9 mouse cellular contexts compared by ENCODE assay signal in genomic region chr5:139804107-139804551, GRCm38 (mm10). TPM values are rescaled to one million over a fixed set of nuclear protein-coding genes. Genes with fewer than 3 reads are reported as not detected.
DNase-seq lines count a peak whose midpoint lies in the region; ATAC-seq and TF ChIP-seq lines count a peak whose summit lies in the region.
"Had no signal": no experiment of that assay in that cellular context is flagged by ENCODE, and none has a peak within 500 bp of the region (broad histone marks: within the 10 kb centered on the region; RNA-seq: fewer than 3 reads in every experiment).

No protein-coding gene starts in this region.

- H3K4me1 ChIP-seq in kidney, postnatal 0 days (replicated peaks; ENCODE audit: insufficient read depth, low read length) = 0 out of 2 replicates have a peak, but pooled peaks cover 3% of the 10 kb centered on the region
- H3K4me1 ChIP-seq in intestine, embryonic 16.5 days (ENCODE audit: control insufficient read depth, insufficient read depth, low read length) = peaks cover 15% of the 10 kb centered on the region
- peaks cover 21% of the 10 kb centered on the region for H3K4me1 ChIP-seq in small intestine, adult 2 months (ENCODE audit: control insufficient read depth, insufficient read depth, insufficient read length, low read length)

- H3K27ac ChIP-seq in kidney, postnatal 0 days = no peak overlapping the region
- peak overlapping the region; percentile 84 for H3K27ac ChIP-seq in intestine, embryonic 16.5 days (ENCODE audit: low read length)
- H3K27ac ChIP-seq in small intestine, adult 2 months (ENCODE audit: insufficient read depth, low read depth, low read length) = peak overlapping the region; percentile 90

- no peak for DNase-seq in kidney, postnatal 0 days (ENCODE audit: low spot score)
- no peak for DNase-seq in kidney, adult 11 months
- DNase-seq in embryo, embryonic 10 days (ENCODE audit: low spot score) = peak; percentile 54
- DNase-seq in left cerebral cortex, postnatal 36 days (ENCODE audit: low spot score in 2 of 2) = no peak
- DNase-seq in gastrocnemius, adult 8-10 months (ENCODE audit: low spot score in 2 of 2) = no peak
- DNase-seq in gastrocnemius, postnatal 14 days = no peak

- no peak for TF ChIP-seq POLR2A in small intestine, adult 2 months (IDR thresholded peaks at IDR 0.05; ENCODE audit: low read depth, low read length)

- no peak overlapping the region for H3K9ac ChIP-seq in kidney, postnatal 0 days (ENCODE audit: low read depth, low read length)
- peak overlapping the region; percentile 39 for H3K9ac ChIP-seq in intestine, embryonic 16.5 days (ENCODE audit: low read depth, low read length)

- no peak overlapping the region for H3K4me3 ChIP-seq in kidney, postnatal 0 days (replicated peaks; ENCODE audit: low read depth, low read length)
- H3K4me3 ChIP-seq in intestine, embryonic 16.5 days (ENCODE audit: low read length) = 0 out of 2 replicates have a peak overlapping the region, but pooled peaks have one; percentile 1
- H3K4me3 ChIP-seq in small intestine, adult 2 months (ENCODE audit: low read depth, low read length) = no peak overlapping the region

- ATAC-seq in kidney, postnatal 0 days (replicated peaks; ENCODE audit: low FRiP score, low read depth) = no peak
- peak; percentile 87 for ATAC-seq in intestine, embryonic 16.5 days

- H3K36me3 ChIP-seq in kidney, postnatal 0 days (ENCODE audit: insufficient read depth, low read length) = peaks cover 19% of the 10 kb centered on the region
- H3K36me3 ChIP-seq in intestine, embryonic 16.5 days (ENCODE audit: control insufficient read depth, insufficient read depth, low read length) = peaks cover 20% of the 10 kb centered on the region; the same call in 1 of the 2 replicates
- H3K36me3 ChIP-seq in small intestine, adult 2 months (ENCODE audit: control insufficient read depth, insufficient read depth, low read length) = peaks cover 66% of the 10 kb centered on the region

- TF ChIP-seq CTCF in kidney, postnatal 0 days (IDR thresholded peaks at IDR 0.05; ENCODE audit: low read depth) = peak; percentile 51
- peak; percentile 4; the same call in 1 of the 2 replicates for TF ChIP-seq CTCF in small intestine, adult 2 months (IDR thresholded peaks at IDR 0.05; ENCODE audit: extremely low read depth, insufficient read length, insufficient replicate concordance, low read depth, low read length)

- no peaks in the 10 kb centered on the region for H3K9me3 ChIP-seq in kidney, postnatal 0 days (replicated peaks; ENCODE audit: low read length)
- no peaks in the 10 kb centered on the region for H3K9me3 ChIP-seq in intestine, embryonic 16.5 days (ENCODE audit: control insufficient read depth, low read length)

- 0 out of 2 replicates have a peak overlapping the region, but pooled peaks have one; percentile 16 for H3K4me2 ChIP-seq in kidney, postnatal 0 days (ENCODE audit: low read length)
- H3K4me2 ChIP-seq in intestine, embryonic 16.5 days (ENCODE audit: low read depth, low read length) = 0 out of 2 replicates have a peak overlapping the region, but pooled peaks have one; percentile 2

- WGBS in kidney, postnatal 0 days = 8% methylated on average over 6 of the region's 6 CpGs
- WGBS in intestine, embryonic 16.5 days = 10% methylated on average over 6 of the region's 6 CpGs
- WGBS in small intestine, adult 2 months = 21% methylated on average over 6 of the region's 6 CpGs

- no peaks in the 10 kb centered on the region for H3K27me3 ChIP-seq in kidney, postnatal 0 days (ENCODE audit: insufficient read depth, low read length)
- no peaks in the 10 kb centered on the region for H3K27me3 ChIP-seq in intestine, embryonic 16.5 days (replicated peaks; ENCODE audit: control insufficient read depth, insufficient read depth, low read length)
- H3K27me3 ChIP-seq in small intestine, adult 2 months (ENCODE audit: control insufficient read depth, insufficient read depth, low read length) = no peaks in the 10 kb centered on the region

- intact Hi-C loops in left cerebral cortex, postnatal 36 days (cut with DNase I) = no loop called here
- intact Hi-C loops in gastrocnemius, postnatal 14 days (cut with DNase I; ENCODE audit: low total_unique reads) = no loop called here

RNA-seq across cellular contexts. Expression of gene Mafk, which starts 12.8 kb away (rescaled TPM):
- polyA plus RNA-seq in kidney, postnatal 0 days (2015; fragmentation: Nextera tagmentation; extraction: Ambion mirVana) = 12.8 and 14.4 TPM in 2 replicates
- polyA plus RNA-seq in intestine, embryonic 16.5 days (2015; fragmentation: Nextera tagmentation; extraction: Ambion mirVana) = 25.0 and 25.2 TPM in 2 replicates
- 27.1 and 70.9 TPM in 2 replicates for polyA plus RNA-seq in small intestine, adult 2 months (2012; rRNA removed)
- 1 to 10 TPM; 8.2 to 8.8 TPM for total RNA-seq in left cerebral cortex, postnatal 36 days (2021)
- 10 to 100 TPM; 15.2 to 21.2 (median 18.1) TPM for total RNA-seq in gastrocnemius, adult 8-10 months (2022)
- total RNA-seq in gastrocnemius, postnatal 14 days (2021) = 10 to 100 TPM; 11.1 to 13.6 TPM

RNA-seq across cellular contexts. Expression of gene Tmem184a, which starts 15.6 kb away (rescaled TPM):
- polyA plus RNA-seq in kidney, postnatal 0 days (2015; fragmentation: Nextera tagmentation; extraction: Ambion mirVana) = 11.2 and 13.3 TPM in 2 replicates
- 120 and 151 TPM in 2 replicates for polyA plus RNA-seq in intestine, embryonic 16.5 days (2015; fragmentation: Nextera tagmentation; extraction: Ambion mirVana)
- 277 and 416 TPM in 2 replicates for polyA plus RNA-seq in small intestine, adult 2 months (2012; rRNA removed)
- under 1 TPM in 1 of 2 experiments, not detected in 1; 0.89 TPM for total RNA-seq in left cerebral cortex, postnatal 36 days (2021)
- 1 to 10 TPM in 2 of 4 experiments, under 1 TPM in 2; 0.41 to 1.4 (median 0.88) TPM for total RNA-seq in gastrocnemius, adult 8-10 months (2022)
- under 1 TPM; 0.45 to 0.55 TPM for total RNA-seq in gastrocnemius, postnatal 14 days (2021)
- total RNA-seq: neutrophil, adult 5-6 weeks had no signal

RNA-seq across cellular contexts. Expression of gene Gm26938, which starts 22.1 kb away (rescaled TPM):
- not detected in 2 replicates for polyA plus RNA-seq in kidney, postnatal 0 days (2015; fragmentation: Nextera tagmentation; extraction: Ambion mirVana)
- polyA plus RNA-seq in intestine, embryonic 16.5 days (2015; fragmentation: Nextera tagmentation; extraction: Ambion mirVana) = not detected in 2 replicates
- polyA plus RNA-seq in small intestine, adult 2 months (2012; rRNA removed) = 0.28 TPM in 1 of 2 replicates, not detected in the other
- not detected for total RNA-seq in left cerebral cortex, postnatal 36 days (2021)
- not detected for total RNA-seq in gastrocnemius, adult 8-10 months (2022)
- not detected for total RNA-seq in gastrocnemius, postnatal 14 days (2021)
- total RNA-seq: neutrophil, adult 5-6 weeks had no signal

RNA-seq across cellular contexts. Expression of gene Psmg3, which starts 22.6 kb away (rescaled TPM):
- polyA plus RNA-seq in kidney, postnatal 0 days (2015; fragmentation: Nextera tagmentation; extraction: Ambion mirVana) = 61.0 and 66.9 TPM in 2 replicates
- 67.6 and 80.3 TPM in 2 replicates for polyA plus RNA-seq in intestine, embryonic 16.5 days (2015; fragmentation: Nextera tagmentation; extraction: Ambion mirVana)
- polyA plus RNA-seq in small intestine, adult 2 months (2012; rRNA removed) = 18.2 and 20.9 TPM in 2 replicates
- total RNA-seq in left cerebral cortex, postnatal 36 days (2021) = 10 to 100 TPM; 19.3 to 19.9 TPM
- 10 to 100 TPM in 1 of 4 experiments, 1 to 10 TPM in 3; 7.8 to 10.4 (median 8.8) TPM for total RNA-seq in gastrocnemius, adult 8-10 months (2022)
- 1 to 10 TPM; 7.5 to 8.8 TPM for total RNA-seq in gastrocnemius, postnatal 14 days (2021)

RNA-seq across cellular contexts. Expression of gene Ints1, which starts 28.7 kb away (rescaled TPM):
- polyA plus RNA-seq in kidney, postnatal 0 days (2015; fragmentation: Nextera tagmentation; extraction: Ambion mirVana) = 17.9 and 19.0 TPM in 2 replicates
- polyA plus RNA-seq in intestine, embryonic 16.5 days (2015; fragmentation: Nextera tagmentation; extraction: Ambion mirVana) = 18.8 and 18.9 TPM in 2 replicates
- polyA plus RNA-seq in small intestine, adult 2 months (2012; rRNA removed) = 46.9 and 86.6 TPM in 2 replicates
- total RNA-seq in left cerebral cortex, postnatal 36 days (2021) = 10 to 100 TPM; 95.5 to 96.2 TPM
- total RNA-seq in gastrocnemius, adult 8-10 months (2022) = 10 to 100 TPM; 29.3 to 37.0 (median 32.3) TPM
- total RNA-seq in gastrocnemius, postnatal 14 days (2021) = 10 to 100 TPM; 36.1 to 36.4 TPM
